Mouse (Mus musculus) heart, adult 11 months (tissue): ENCODE data around the gene Lrrc3b.

Experiments
- DNase-seq: peaks from one replicate; pipeline ENCODE4 v3.0.0; 2022

The Lrrc3b gene

GRCm38 (mm10) chr14:15330155-15330554 lies 108.6 kb downstream of the Lrrc3b start:
- no peak for DNase-seq

DNA sequence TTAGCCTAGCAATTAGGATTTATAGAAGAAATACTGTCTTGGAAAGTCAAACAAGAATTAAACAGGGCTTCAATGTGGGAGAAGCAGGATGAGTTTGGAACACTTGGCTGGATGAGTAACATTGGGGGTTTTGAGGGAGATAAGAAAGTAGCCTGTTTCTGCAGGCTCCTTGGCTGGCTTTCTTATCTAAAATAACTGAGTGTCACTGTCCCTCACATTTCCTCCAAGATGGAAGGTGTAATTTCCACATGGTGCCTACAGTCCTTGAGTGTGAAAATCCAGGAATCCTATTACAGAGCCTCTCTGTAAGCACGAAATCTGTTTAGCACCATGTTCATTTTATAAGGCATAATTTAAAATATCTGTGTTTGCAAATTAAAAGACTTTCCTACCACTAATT lies 112.9 kb downstream of the Lrrc3b start:
- DNase-seq = no peak

DNA sequence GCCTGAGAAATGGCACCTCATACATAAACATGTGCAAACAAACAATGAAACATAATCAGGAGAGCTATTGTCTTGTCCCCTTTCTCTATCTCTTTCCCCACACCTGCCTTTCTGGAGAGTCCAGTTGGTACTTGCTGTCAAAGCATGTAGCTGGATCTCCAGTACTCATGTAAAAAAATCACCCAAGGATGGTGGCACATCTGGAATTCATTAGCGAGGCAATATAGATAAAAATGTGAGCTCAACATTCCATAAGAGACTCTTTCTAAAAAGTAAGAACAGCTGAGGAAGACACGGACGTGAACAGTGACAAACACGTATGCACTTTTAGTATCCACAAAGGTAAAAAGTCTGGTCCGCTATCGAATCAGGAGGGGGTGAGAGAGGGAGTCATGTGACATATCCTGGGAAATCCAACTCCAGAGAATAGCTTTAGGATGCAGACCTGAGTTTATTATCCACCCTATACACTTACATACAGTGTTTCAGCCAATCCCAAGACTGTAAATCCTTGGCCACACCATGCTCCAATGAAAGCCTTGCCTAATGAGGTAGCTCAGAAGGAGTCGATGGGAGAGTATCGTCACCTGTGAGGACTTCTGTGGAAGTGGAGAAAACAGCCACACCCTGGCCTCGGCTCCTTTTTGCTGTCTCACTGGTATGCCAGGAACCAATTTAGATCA lies 116.2 kb downstream of the Lrrc3b start:
- DNase-seq = no peak

- DNase-seq = no peak
Observed at GRCm38 (mm10) chr14:15319399-15319915, 119.3 kb downstream of the Lrrc3b start.

DNA sequence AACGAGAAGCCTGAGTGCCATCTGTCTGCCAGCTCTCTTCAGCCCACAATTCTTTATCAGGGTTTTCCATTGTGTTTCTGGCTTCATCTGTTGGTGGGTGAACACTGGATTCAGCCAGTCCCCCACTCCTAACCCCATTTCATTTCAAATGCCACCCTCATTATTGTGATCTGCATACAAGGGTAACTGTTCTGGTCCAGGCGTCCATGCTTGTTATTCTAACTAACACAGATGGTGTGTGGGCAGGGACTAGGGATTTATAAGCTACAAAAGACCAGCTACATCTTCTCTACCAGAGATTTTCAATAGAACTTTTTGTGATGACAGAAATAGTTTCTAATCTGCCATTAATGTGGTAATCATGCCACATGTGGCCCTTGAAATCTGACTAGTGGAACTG lies 130.2 kb downstream of the Lrrc3b start:
- no peak for DNase-seq
